Mouse (Mus musculus) neural tube, embryonic 11.5 days (tissue): ENCODE measurements around the gene Cryba1. TPM values are rescaled to one million over a fixed set of nuclear protein-coding genes. Genes with fewer than 3 reads are reported as not detected.

Source experiments
- ATAC-seq: fragments of 200-750 bp; cut with Nextera tagmentation; 2 replicates; pipeline ENCODE4 v1.8.0; 2017; ENCODE audit warnings: moderate number of reproducible peaks, mild to moderate bottlenecking, moderate TSS enrichment, moderate library complexity; ENCODE audit not compliant: insufficient read depth, low FRiP score, low TSS enrichment
- DNase-seq: peaks from one replicate; pipeline ENCODE4 v3.0.0-alpha.2; 2015; ENCODE audit warnings: low spot score
- H3K27ac ChIP-seq: fragments of 300-500 bp; sonication (generic); 2 replicates; pipeline ENCODE4 v1.5.1; 2014; ENCODE audit warnings: low read depth, mild to moderate bottlenecking, low read length
- H3K27me3 ChIP-seq: fragments of 300-500 bp; sonication (generic); 2 replicates; pipeline ENCODE4 v1.6.1; 2014; ENCODE audit warnings: mild to moderate bottlenecking, low read length, mixed read lengths; ENCODE audit not compliant: control insufficient read depth, insufficient read depth
- H3K36me3 ChIP-seq: fragments of 300-500 bp; sonication (generic); 2 replicates; pipeline ENCODE4 v1.6.1; 2014; ENCODE audit warnings: mild to moderate bottlenecking, low read length, moderate library complexity, mixed read lengths; ENCODE audit not compliant: control insufficient read depth, insufficient read depth
- H3K4me1 ChIP-seq: fragments of 300-500 bp; sonication (generic); 2 replicates; pipeline ENCODE4 v1.6.1; 2014; ENCODE audit warnings: low read length, mixed read lengths; ENCODE audit not compliant: control insufficient read depth, insufficient read depth
- H3K4me2 ChIP-seq: fragments of 300-500 bp; sonication (generic); 2 replicates; pipeline ENCODE4 v1.6.1; 2014; ENCODE audit warnings: low read depth, mild to moderate bottlenecking, moderate library complexity
- H3K4me3 ChIP-seq: fragments of 300-500 bp; sonication (generic); 2 replicates; pipeline ENCODE4 v1.5.1; 2014; ENCODE audit warnings: low read depth, low read length
- H3K9ac ChIP-seq: fragments of 300-500 bp; sonication (generic); 2 replicates; pipeline ENCODE4 v1.6.1; 2014; ENCODE audit warnings: mild to moderate bottlenecking, low read length
- H3K9me3 ChIP-seq: fragments of 300-500 bp; sonication (generic); 2 replicates; pipeline ENCODE4 v1.6.1; 2016; ENCODE audit warnings: low read length; ENCODE audit not compliant: control insufficient read depth
- WGBS: fragments of 180-500 bp; shearing (Covaris S2); extraction: QIAGEN DNeasy Blood & Tissue Kit; methylation state at CpG from one replicate; pipeline ENCODE4 v1.1.7; 2014; 5-methylcytosine and 5-hydroxymethylcytosine counted together
- polyA plus RNA-seq: library from polyadenylated mRNA; unstranded; fragments of >200 nt; fragmentation: Nextera tagmentation; extraction: Ambion mirVana; gene quantifications from 2 replicates; pipeline ENCODE4 v1.2.1, GENCODE M21; 2014

Cryba1 gene
- polyA plus RNA-seq, 1 experiment from 2014 or later: 2.8 TPM

- H3K27me3 ChIP-seq: no peaks in the 10 kb centered on the region
- DNase-seq (no peak), ATAC-seq (no peak)
- WGBS: 100% methylated on average over 3 of the region's 3 CpGs
- no peak overlapping the region for H3K4me2 ChIP-seq
- no peak overlapping the region for H3K4me3 ChIP-seq
- no peak overlapping the region for H3K27ac ChIP-seq
- no peaks in the 10 kb centered on the region for H3K4me1 ChIP-seq
- peaks cover 19% of the 10 kb centered on the region for H3K36me3 ChIP-seq
- H3K9me3 ChIP-seq: no peaks in the 10 kb centered on the region
- H3K9ac ChIP-seq: no peak overlapping the region
Observed at GRCm38 (mm10) chr11:77693026-77693425, 32.1 kb downstream of the Cryba1 start.

GRCm38 (mm10) chr11:77687541-77688131 lies 37.4 kb downstream of the Cryba1 start:
- peak overlapping the region; percentile 100 for H3K4me3 ChIP-seq
- peak overlapping the region; percentile 96 for H3K27ac ChIP-seq
- ATAC-seq: no peak
- H3K36me3 ChIP-seq: peaks cover 6% of the 10 kb centered on the region
- no peaks in the 10 kb centered on the region for H3K4me1 ChIP-seq
- H3K27me3 ChIP-seq: no peaks in the 10 kb centered on the region
- DNase-seq: peak; percentile 54
- H3K4me2 ChIP-seq: peak overlapping the region; percentile 74
- peak overlapping the region; percentile 98 for H3K9ac ChIP-seq
- under 1% methylated on average over 24 of the region's 40 CpGs for WGBS
- no peaks in the 10 kb centered on the region for H3K9me3 ChIP-seq

- Histone ChIP-seq H3K36me3 (no peaks in the 10 kb centered on the region), H3K27ac (peak overlapping the region; percentile 96), H3K4me3 (peak overlapping the region; percentile 100), H3K9ac (peak overlapping the region; percentile 98), H3K9me3 (no peaks in the 10 kb centered on the region), H3K27me3 (no peaks in the 10 kb centered on the region), H3K4me1 (no peaks in the 10 kb centered on the region), H3K4me2 (peak overlapping the region; percentile 74)
- under 1% methylated on average over 47 of the region's 76 CpGs for WGBS
- DNase-seq (peak; percentile 75), ATAC-seq (0 out of 2 replicates have a peak, but pooled peaks have one; percentile 47)
Observed at GRCm38 (mm10) chr11:77686841-77687540, 38.1 kb downstream of the Cryba1 start.

GRCm38 (mm10) chr11:77686346-77686840 lies 38.7 kb downstream of the Cryba1 start:
- Histone ChIP-seq H3K9ac (peak overlapping the region; percentile 98), H3K4me1 (no peaks in the 10 kb centered on the region), H3K9me3 (no peaks in the 10 kb centered on the region), H3K36me3 (no peaks in the 10 kb centered on the region), H3K4me2 (peak overlapping the region; percentile 74), H3K27me3 (no peaks in the 10 kb centered on the region), H3K4me3 (peak overlapping the region; percentile 100), H3K27ac (peak overlapping the region; percentile 96)
- DNase-seq: no peak
- WGBS: 0% methylated on average over 27 of the region's 30 CpGs
- peak; percentile 45 for ATAC-seq

GRCm38 (mm10) chr11:77685383-77686265 lies 39.5 kb downstream of the Cryba1 start, which contains the start of gene Nufip2:
Nufip2 (plus strand) TSS chr11:77686155.
- Histone ChIP-seq H3K4me2 (peak within 1 kb of the TSS; percentile 74), H3K27me3 (no peaks in the 10 kb centered on the region), H3K27ac (peak within 1 kb of the TSS; percentile 96), H3K9me3 (no peaks in the 10 kb centered on the region), H3K9ac (peak within 1 kb of the TSS; percentile 98), H3K36me3 (no peaks in the 10 kb centered on the region), H3K4me3 (peak within 1 kb of the TSS; percentile 100), H3K4me1 (no peaks in the 10 kb centered on the region)
- ATAC-seq: peak; percentile 96
- under 1% methylated on average over 38 of the region's 38 CpGs for WGBS
- peak; percentile 99 for DNase-seq

- Histone ChIP-seq H3K9me3 (no peaks in the 10 kb centered on the region), H3K9ac (no peak overlapping the region), H3K4me1 (no peaks in the 10 kb centered on the region), H3K27ac (no peak overlapping the region), H3K4me2 (no peak overlapping the region), H3K27me3 (no peaks in the 10 kb centered on the region), H3K4me3 (no peak overlapping the region), H3K36me3 (no peaks in the 10 kb centered on the region)
- DNase-seq (no peak), ATAC-seq (no peak)
- 74% methylated on average over 2 of the region's 2 CpGs for WGBS
Observed at GRCm38 (mm10) chr11:77684896-77685295, 40.2 kb downstream of the Cryba1 start.

GRCm38 (mm10) chr11:77680018-77680417 lies 45.1 kb downstream of the Cryba1 start:
- Histone ChIP-seq H3K4me2 (no peak overlapping the region), H3K4me3 (no peak overlapping the region), H3K9ac (no peak overlapping the region), H3K27ac (no peak overlapping the region), H3K27me3 (no peaks in the 10 kb centered on the region), H3K36me3 (no peaks in the 10 kb centered on the region), H3K9me3 (no peaks in the 10 kb centered on the region), H3K4me1 (no peaks in the 10 kb centered on the region)
- WGBS: 15% methylated on average over 2 of the region's 2 CpGs
- no peak for DNase-seq
- ATAC-seq: no peak

- no peak overlapping the region for H3K27ac ChIP-seq
- H3K9ac ChIP-seq: no peak overlapping the region
- no peaks in the 10 kb centered on the region for H3K36me3 ChIP-seq
- no peak for DNase-seq
- H3K4me1 ChIP-seq: no peaks in the 10 kb centered on the region
- ATAC-seq: no peak
- no peak overlapping the region for H3K4me2 ChIP-seq
- WGBS: 57% methylated on average over 4 of the region's 4 CpGs
- no peaks in the 10 kb centered on the region for H3K9me3 ChIP-seq
- H3K4me3 ChIP-seq: no peak overlapping the region
- no peaks in the 10 kb centered on the region for H3K27me3 ChIP-seq
Observed at GRCm38 (mm10) chr11:77673428-77673991, 51.6 kb downstream of the Cryba1 start.
